Mouse (Mus musculus): ENCODE results near the gene Radil.

Radil gene

GRCm38 (mm10) chr5:142444791-142445531 is 105.9 kb downstream of the Radil start:
- no peak for DNase-seq

GRCm38 (mm10) chr5:142443994-142444393 is 106.9 kb downstream of the Radil start:
- no peak for DNase-seq

- no peak for DNase-seq
Observed at GRCm38 (mm10) chr5:142443514-142443913, 107.4 kb downstream of the Radil start.

GRCm38 (mm10) chr5:142442045-142442440 is 108.9 kb downstream of the Radil start:
- no peak for DNase-seq

GRCm38 (mm10) chr5:142441332-142442044 is 109.4 kb downstream of the Radil start:
- peak; percentile 55 for DNase-seq

GRCm38 (mm10) chr5:142440451-142441147 is 110.3 kb downstream of the Radil start:
- peak; percentile 90 for DNase-seq

GRCm38 (mm10) chr5:142439911-142440432 is 110.9 kb downstream of the Radil start:
- peak; percentile 62 for DNase-seq

- no peak for DNase-seq
Observed at GRCm38 (mm10) chr5:142438380-142438938, 112.4 kb downstream of the Radil start.

- peak; percentile 55 for DNase-seq
Observed at GRCm38 (mm10) chr5:142435736-142436135, 115.2 kb downstream of the Radil start.

Data from thymus, postnatal 14 days (tissue).